Mouse (Mus musculus) cortical plate, adult 2 months (tissue): ENCODE results near the gene Def8. TPM values are rescaled to one million over a fixed set of nuclear protein-coding genes. Genes with fewer than 3 reads are reported as not detected.
"Not testable (repeated sequence)": the region's sequence is repeated elsewhere in the genome, so short reads cannot be mapped to it uniquely, and the experiment has no call there.

ENCODE experiments used
- H3K27ac ChIP-seq: fragments of 200-500 bp; 2 replicates; pipeline ENCODE4 v1.5.1; 2012; ENCODE audit warnings: low read length, control low read depth, inconsistent platforms; ENCODE audit not compliant: insufficient read depth
- H3K4me1 ChIP-seq: fragments of 200-500 bp; 2 replicates; pipeline ENCODE4 v1.6.1; 2011; ENCODE audit warnings: low read length; ENCODE audit not compliant: control insufficient read depth, insufficient read depth
- H3K4me3 ChIP-seq: fragments of 200-500 bp; 2 replicates; pipeline ENCODE4 v1.5.1; 2011; ENCODE audit warnings: mild to moderate bottlenecking, low read length, control low read depth; ENCODE audit not compliant: insufficient read depth
- CTCF ChIP-seq: fragments of 200-500 bp; IDR thresholded peaks from 2 replicates; pipeline ENCODE4 v1.5.1; 2011; ENCODE audit warnings: mild to moderate bottlenecking, control low read depth, low read length; ENCODE audit not compliant: insufficient read depth; ENCODE audit errors: extremely low read depth
- POLR2A ChIP-seq: fragments of 200-500 bp; IDR thresholded peaks from 2 replicates; pipeline ENCODE4 v1.6.1; 2011; ENCODE audit warnings: mild to moderate bottlenecking, low read length, control low read depth; ENCODE audit not compliant: insufficient read depth; ENCODE audit errors: extremely low read depth
- polyA plus RNA-seq: library from polyadenylated mRNA; depleted of rRNA; stranded (reverse); fragments of >200 nt; gene quantifications from 2 replicates; pipeline ENCODE4 v1.2.3, GENCODE M21; 2012

Def8 gene
- polyA plus RNA-seq, 1 experiment, result 43.2 TPM

- TF ChIP-seq POLR2A, result no peak
- no peak for TF ChIP-seq CTCF
These were observed 27.5 kb downstream of the Def8 start for GRCm38 (mm10) chr8:123450783-123451182.

DNA sequence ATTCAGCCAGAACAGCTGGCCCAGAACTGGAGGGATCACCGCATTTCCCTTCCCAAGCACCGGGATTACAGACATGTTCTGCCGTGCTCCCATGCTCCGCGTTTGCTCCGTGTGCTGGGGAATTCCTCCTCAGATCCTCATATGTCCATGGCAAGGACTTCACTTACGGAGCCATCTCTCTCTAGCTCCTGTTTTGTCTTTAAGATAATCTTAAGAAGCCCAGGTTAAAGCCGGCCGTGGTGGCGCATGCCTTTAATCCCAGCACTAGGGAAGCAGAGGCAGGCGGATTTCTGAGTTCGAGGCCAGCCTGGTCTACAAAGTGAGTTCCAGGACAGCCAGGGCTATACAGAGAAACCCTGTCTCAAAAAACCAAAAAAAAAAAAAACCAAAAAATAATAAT is 28.4 kb downstream of the Def8 start:
- H3K27ac ChIP-seq, H3K4me1 ChIP-seq, H3K4me3 ChIP-seq: not testable (repeated sequence)

More at GRCm38 (mm10) chr8:123450783-123451182, 27.5 kb downstream of the Def8 start:
- H3K4me1 ChIP-seq, result no peaks in the 10 kb centered on the region
- no peak overlapping the region for H3K27ac ChIP-seq
- H3K4me3 ChIP-seq, result no peak overlapping the region

DNA sequence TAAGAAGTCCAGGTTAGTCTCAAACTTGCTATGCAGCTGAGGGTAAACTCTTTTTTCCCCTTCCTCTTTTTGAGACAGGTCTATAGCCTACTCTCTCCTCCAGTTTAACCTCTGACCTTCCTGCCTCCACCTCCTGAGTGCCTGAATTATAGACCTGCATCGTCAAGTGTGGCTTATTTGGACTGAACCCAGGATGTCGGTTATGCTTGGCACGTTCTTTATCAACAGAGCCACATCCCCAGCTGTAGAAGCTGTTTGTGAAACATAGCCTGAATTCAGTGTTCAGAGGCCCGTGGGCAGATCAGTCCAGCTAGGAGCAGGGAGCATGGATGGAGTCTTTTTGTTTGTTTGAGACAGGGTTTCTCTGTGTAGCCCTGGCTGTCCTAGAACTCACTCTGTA is 28.8 kb downstream of the Def8 start:
- Histone ChIP-seq H3K4me3 (no peak overlapping the region), H3K4me1 (no peaks in the 10 kb centered on the region), H3K27ac (no peak overlapping the region)
- TF ChIP-seq CTCF (no peak), POLR2A (no peak)

DNA sequence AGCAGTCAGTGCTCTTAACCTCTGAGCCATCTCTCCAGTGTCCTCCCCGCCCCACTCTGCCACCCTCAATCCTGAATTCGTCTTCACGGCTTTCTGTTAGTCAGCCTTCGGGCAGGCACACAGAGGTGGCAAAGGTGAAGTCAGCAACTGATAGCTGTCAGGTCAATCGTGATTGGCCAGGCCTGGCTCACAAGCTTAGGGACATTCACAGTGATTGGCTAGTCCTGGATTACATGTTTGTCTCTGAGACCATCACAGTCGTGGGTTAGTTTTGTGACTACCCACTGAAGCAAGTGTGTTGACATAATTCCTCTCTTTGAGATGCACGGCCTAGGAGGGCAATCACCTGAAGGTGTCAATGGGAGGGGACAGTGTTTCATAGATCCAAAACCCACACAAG is 30.0 kb downstream of the Def8 start:
- no peak overlapping the region for H3K4me3 ChIP-seq
- TF ChIP-seq CTCF, result no peak
- TF ChIP-seq POLR2A, result no peak

DNA sequence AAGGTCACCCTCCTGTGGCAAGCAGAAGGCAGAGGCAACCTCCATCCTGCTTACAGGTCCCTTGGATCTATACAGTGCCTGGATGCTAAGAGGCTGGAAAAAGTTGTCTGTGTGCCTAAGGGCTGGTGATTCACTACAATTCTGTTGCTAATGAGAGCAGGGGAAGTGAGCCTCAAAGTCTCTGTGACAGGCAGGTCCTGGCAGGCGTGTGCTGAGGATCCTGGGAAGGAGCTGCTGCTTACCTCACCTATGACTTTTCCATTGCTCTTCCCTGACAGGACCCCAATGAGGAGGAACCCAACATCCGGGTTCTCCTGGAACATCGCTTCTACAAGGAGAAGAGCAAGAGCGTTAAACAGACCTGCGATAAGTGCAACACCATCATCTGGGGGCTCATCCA is 30.6 kb downstream of the Def8 start:
- Histone ChIP-seq H3K4me1 (no peaks in the 10 kb centered on the region), H3K27ac (no peak overlapping the region), H3K4me3 (no peak overlapping the region)
- no peak for TF ChIP-seq POLR2A
- no peak for TF ChIP-seq CTCF

More for the DNA sequence above, 30.0 kb downstream of the Def8 start:
- H3K27ac ChIP-seq, result no peak overlapping the region
- no peaks in the 10 kb centered on the region for H3K4me1 ChIP-seq

DNA sequence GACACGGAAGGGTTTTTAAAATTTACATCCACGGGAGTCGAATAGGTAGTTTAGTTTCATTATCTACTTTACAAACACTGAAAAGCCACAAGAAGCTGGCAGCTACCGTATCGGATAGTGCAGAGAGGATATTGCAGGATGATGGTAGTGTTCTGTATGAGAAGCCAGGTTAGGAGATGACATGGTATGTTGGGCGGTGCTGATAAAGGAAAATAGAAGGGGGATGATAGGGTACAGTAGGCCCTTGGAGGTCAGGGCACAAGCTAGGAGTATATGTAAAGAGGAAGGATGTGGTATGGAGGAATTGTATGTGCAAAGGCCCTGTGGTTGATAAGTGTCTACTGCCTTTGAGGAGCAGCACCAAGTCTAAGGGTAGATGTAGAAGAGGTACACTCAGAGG is 31.2 kb downstream of the Def8 start:
- no peak for TF ChIP-seq CTCF
- no peak for TF ChIP-seq POLR2A
- Histone ChIP-seq H3K4me1 (no peaks in the 10 kb centered on the region), H3K27ac (no peak overlapping the region), H3K4me3 (no peak overlapping the region)

- Histone ChIP-seq H3K4me3 (no peak overlapping the region), H3K27ac (no peak overlapping the region), H3K4me1 (no peaks in the 10 kb centered on the region)
- TF ChIP-seq CTCF, result no peak
- no peak for TF ChIP-seq POLR2A
These were observed 40.3 kb downstream of the Def8 start for GRCm38 (mm10) chr8:123463651-123464050.

DNA sequence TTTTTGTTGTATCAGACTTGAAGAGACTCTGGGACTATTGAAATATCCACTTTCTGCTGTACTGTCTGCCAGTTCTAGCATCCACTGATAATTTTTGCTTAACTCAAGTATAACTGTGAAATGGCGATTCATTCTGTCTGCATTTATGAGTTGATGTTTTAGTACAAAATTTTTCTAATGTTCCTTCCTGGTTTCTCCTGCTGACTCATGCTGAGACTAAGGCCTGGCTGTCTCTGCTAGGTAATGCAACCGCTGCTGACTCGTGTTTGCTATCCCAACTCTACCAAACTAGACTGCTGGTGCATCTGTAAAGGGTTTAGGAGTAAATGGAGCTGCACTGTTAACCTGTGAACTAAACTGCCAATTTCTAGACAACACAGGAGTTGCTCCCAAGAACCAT is 44.1 kb downstream of the Def8 start:
- H3K4me3 ChIP-seq, result no peak overlapping the region
- no peak overlapping the region for H3K27ac ChIP-seq
- H3K4me1 ChIP-seq, result no peaks in the 10 kb centered on the region
- TF ChIP-seq POLR2A (no peak), CTCF (no peak)

- H3K27ac ChIP-seq, H3K4me1 ChIP-seq, H3K4me3 ChIP-seq: not testable (repeated sequence)
These were observed 49.7 kb downstream of the Def8 start for GRCm38 (mm10) chr8:123472991-123473390.

GRCm38 (mm10) chr8:123474549-123474948 is 51.2 kb downstream of the Def8 start:
- not testable (repeated sequence) for H3K4me1 ChIP-seq, H3K27ac ChIP-seq, H3K4me3 ChIP-seq

- Histone ChIP-seq H3K4me3 (peak overlapping the region; percentile 94), H3K27ac (peak overlapping the region; percentile 99), H3K4me1 (peaks cover 2% of the 10 kb centered on the region; the same call in 1 of the 2 replicates)
- TF ChIP-seq POLR2A (no peak), CTCF (no peak)
These were observed 53.8 kb downstream of the Def8 start for GRCm38 (mm10) chr8:123476911-123477736.
